In the genomic region with DNA sequence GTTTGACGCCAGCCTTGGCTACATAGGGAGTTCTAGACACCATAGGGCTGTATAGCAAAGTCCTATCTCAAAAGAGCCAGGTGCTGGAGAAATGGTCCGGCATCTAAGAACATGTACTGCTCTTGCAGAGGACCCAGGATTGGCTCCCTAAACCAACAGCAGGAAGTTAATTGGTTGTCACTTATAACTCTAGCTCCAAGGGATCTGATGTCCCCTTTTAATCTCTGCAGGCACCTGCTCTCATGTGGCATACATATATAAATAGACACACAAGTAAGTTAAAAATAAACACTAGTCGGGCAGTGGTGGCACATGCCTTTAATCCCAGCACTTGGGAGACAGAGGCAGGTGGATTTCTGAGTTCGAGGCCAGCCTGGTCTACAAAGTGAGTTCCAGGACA, we compare ENCODE assay signal across 27 mouse cellular contexts. TPM values are rescaled to one million over a fixed set of nuclear protein-coding genes. Genes with fewer than 3 reads are reported as not detected.
DNase-seq lines count a peak whose midpoint lies in the region; ATAC-seq and TF ChIP-seq lines count a peak whose summit lies in the region.
"Had no signal": no experiment of that assay in that cellular context is flagged by ENCODE, and none has a peak within 500 bp of the region (broad histone marks: within the 10 kb centered on the region; RNA-seq: fewer than 3 reads in every experiment).

No protein-coding gene starts in this region.

- no peaks in the 10 kb centered on the region for H3K27me3 ChIP-seq in heart, embryonic 13.5 days (replicated peaks)
- no peaks in the 10 kb centered on the region for H3K27me3 ChIP-seq in heart, postnatal 0 days (ENCODE audit: control insufficient read depth, insufficient read depth, low read length)
- H3K27me3 ChIP-seq: embryonic facial prominence, embryonic 13.5 days; forebrain, embryonic 12.5 days; forebrain, embryonic 15.5 days; hindbrain, embryonic 12.5 days; hindbrain, embryonic 15.5 days had no signal

- TF ChIP-seq CTCF in gastrocnemius, adult 2 months (IDR thresholded peaks at IDR 0.05): no peak
- TF ChIP-seq CTCF in heart, postnatal 0 days (IDR thresholded peaks at IDR 0.05; ENCODE audit: low read depth): no peak

- no peaks in the 10 kb centered on the region for H3K9me3 ChIP-seq in heart, embryonic 13.5 days
- H3K9me3 ChIP-seq in heart, postnatal 0 days (replicated peaks; ENCODE audit: control insufficient read depth, low read length): no peaks in the 10 kb centered on the region
- H3K9me3 ChIP-seq: embryonic facial prominence, embryonic 10.5 days; embryonic facial prominence, embryonic 13.5 days; forebrain, embryonic 12.5 days; forebrain, embryonic 15.5 days; hindbrain, embryonic 12.5 days; hindbrain, embryonic 15.5 days had no signal

- DNase-seq in gastrocnemius, adult 2 months: peak; percentile 46
- no peak for DNase-seq in gastrocnemius, postnatal 25 days
- DNase-seq in heart, postnatal 4 days: no peak
- DNase-seq in heart, postnatal 0 days (ENCODE audit: low spot score): no peak
- DNase-seq in heart, postnatal 36 days: no peak
- DNase-seq in adrenal gland, adult 8-10 months: no peak
- no peak for DNase-seq in cerebellum, adult 11-12 months
- DNase-seq: adrenal gland, postnatal 10 days; adrenal gland, postnatal 36 days; cerebellum, adult 11 months; cerebellum, adult 8-10 months; cerebellum, postnatal 10 days; cerebellum, postnatal 36 days; embryo, embryonic 11 days; gastrocnemius, postnatal 10 days; kidney, adult 2 months had no signal

- no peak overlapping the region for H3K4me2 ChIP-seq in heart, embryonic 13.5 days
- no peak overlapping the region for H3K4me2 ChIP-seq in heart, postnatal 0 days (ENCODE audit: low read depth, low read length)
- H3K4me2 ChIP-seq: embryonic facial prominence, embryonic 13.5 days; forebrain, embryonic 12.5 days; forebrain, embryonic 15.5 days; hindbrain, embryonic 12.5 days; hindbrain, embryonic 15.5 days had no signal

- peak overlapping the region; percentile 14 for H3K4me3 ChIP-seq in gastrocnemius, adult 2 months
- no peak overlapping the region for H3K4me3 ChIP-seq in heart, embryonic 13.5 days
- H3K4me3 ChIP-seq in heart, postnatal 0 days (ENCODE audit: low read depth, low read length): no peak overlapping the region
- H3K4me3 ChIP-seq: embryonic facial prominence, embryonic 10.5 days; embryonic facial prominence, embryonic 13.5 days; erythroblast, embryonic 14.5 days; forebrain, embryonic 12.5 days; forebrain, embryonic 15.5 days; hindbrain, embryonic 12.5 days; hindbrain, embryonic 15.5 days had no signal

- H3K36me3 ChIP-seq in heart, embryonic 13.5 days: peaks cover 75% of the 10 kb centered on the region
- peaks cover 71% of the 10 kb centered on the region for H3K36me3 ChIP-seq in heart, postnatal 0 days (replicated peaks; ENCODE audit: control insufficient read depth, insufficient read depth, low read length)

- TF ChIP-seq EP300 in heart, postnatal 0 days (IDR thresholded peaks at IDR 0.05; ENCODE audit: low read depth): no peak

- no peak overlapping the region for H3K9ac ChIP-seq in heart, embryonic 13.5 days
- H3K9ac ChIP-seq in heart, postnatal 0 days (replicated peaks; ENCODE audit: low read depth, low read length): no peak overlapping the region
- H3K9ac ChIP-seq: embryonic facial prominence, embryonic 13.5 days; forebrain, embryonic 12.5 days; forebrain, embryonic 15.5 days; hindbrain, embryonic 12.5 days; hindbrain, embryonic 15.5 days had no signal

- H3K4me1 ChIP-seq in heart, embryonic 13.5 days: peaks cover 23% of the 10 kb centered on the region
- 0 out of 2 replicates have a peak, but pooled peaks cover 6% of the 10 kb centered on the region for H3K4me1 ChIP-seq in heart, postnatal 0 days (ENCODE audit: control insufficient read depth, insufficient read depth)
- H3K4me1 ChIP-seq: embryonic facial prominence, embryonic 13.5 days; forebrain, embryonic 12.5 days; forebrain, embryonic 15.5 days; hindbrain, embryonic 12.5 days; hindbrain, embryonic 15.5 days had no signal

- intact Hi-C loops in gastrocnemius, adult 2 months (cut with DNase I): no loop called here
- intact Hi-C loops in heart, postnatal 36 days (cut with DNase I): no loop called here

- H3K27ac ChIP-seq in gastrocnemius, adult 2 months: peak overlapping the region; percentile 89
- H3K27ac ChIP-seq in heart, embryonic 13.5 days (replicated peaks): peak overlapping the region; percentile 17; the same call in 1 of the 2 replicates
- H3K27ac ChIP-seq in heart, postnatal 0 days (ENCODE audit: low read depth): peak overlapping the region; percentile 2
- H3K27ac ChIP-seq: embryonic facial prominence, embryonic 10.5 days; embryonic facial prominence, embryonic 13.5 days; forebrain, embryonic 12.5 days; forebrain, embryonic 15.5 days; hindbrain, embryonic 12.5 days; hindbrain, embryonic 15.5 days had no signal

- ATAC-seq in heart, embryonic 13.5 days (ENCODE audit: extremely low read depth, insufficient number of reproducible peaks, low FRiP score, low TSS enrichment): no peak
- ATAC-seq in heart, postnatal 0 days (ENCODE audit: insufficient read depth, low read depth): peak; percentile 40; the same call in 1 of the 2 replicates
- ATAC-seq: activated CD4-positive, CD25-positive, alpha-beta regulatory T cell, adult 4 months; forebrain, embryonic 15.5 days; intestine, postnatal 0 days had no signal

- 61% methylated on average over 4 of the region's 4 CpGs for WGBS in heart, embryonic 13.5 days
- 28% methylated on average over 4 of the region's 4 CpGs for WGBS in heart, postnatal 0 days

RNA-seq across cellular contexts. Expression of a gene that starts 1.6 kb away (rescaled TPM):
- 1 to 10 TPM; 2.5 to 6.1 TPM for total RNA-seq in gastrocnemius, adult 2 months (2021)
- 1 to 10 TPM; 3.2 to 3.9 TPM for total RNA-seq in gastrocnemius, postnatal 25 days (2021)
- 29.5 and 33.1 TPM in 2 replicates for polyA plus RNA-seq in heart, embryonic 13.5 days (2015; fragmentation: Nextera tagmentation; extraction: Ambion mirVana)
- 10 to 100 TPM in 1 of 2 experiments, 1 to 10 TPM in 1; 8.7 to 10.1 TPM for total RNA-seq in heart, postnatal 4 days (2021)
- total RNA-seq in heart, postnatal 0 days (2014; rRNA removed; ENCODE audit: low replicate concordance): 22.7 and 60.5 TPM in 2 replicates
- polyA plus RNA-seq in heart, postnatal 0 days (2015; fragmentation: Nextera tagmentation; extraction: Ambion mirVana): 24.6 TPM in 2 replicates
- total RNA-seq in heart, postnatal 36 days (2021): 10 to 100 TPM; 13.3 to 16.3 TPM
- 10 to 100 TPM; 21.8 to 34.4 (median 28.3) TPM for total RNA-seq in adrenal gland, adult 8-10 months (2022)

RNA-seq across cellular contexts. Expression of a gene that starts 10.9 kb away (rescaled TPM):
- total RNA-seq in gastrocnemius, adult 2 months (2021): under 1 TPM in 1 of 2 experiments, not detected in 1; 0.59 TPM
- not detected for total RNA-seq in gastrocnemius, postnatal 25 days (2021)
- polyA plus RNA-seq in heart, embryonic 13.5 days (2015; fragmentation: Nextera tagmentation; extraction: Ambion mirVana): 21.9 and 119 TPM in 2 replicates
- 1 to 10 TPM; 1.7 to 1.8 TPM for total RNA-seq in heart, postnatal 4 days (2021)
- 14.5 TPM in 1 of 2 replicates, not detected in the other for total RNA-seq in heart, postnatal 0 days (2014; rRNA removed; ENCODE audit: low replicate concordance)
- 4.0 and 4.5 TPM in 2 replicates for polyA plus RNA-seq in heart, postnatal 0 days (2015; fragmentation: Nextera tagmentation; extraction: Ambion mirVana)
- total RNA-seq in heart, postnatal 36 days (2021): 1 to 10 TPM in 1 of 2 experiments, under 1 TPM in 1; 0.75 to 2.0 TPM
- total RNA-seq in adrenal gland, adult 8-10 months (2022): 1 to 10 TPM; 2.0 to 6.4 (median 4.3) TPM
- total RNA-seq: hematopoietic stem cell, adult 5-6 weeks had no signal
- polyA plus RNA-seq: activated CD4-positive, CD25-positive, alpha-beta regulatory T cell, adult 4 months had no signal

RNA-seq across cellular contexts. Expression of a gene that starts 13.5 kb away (rescaled TPM):
- total RNA-seq in gastrocnemius, adult 2 months (2021): 10 to 100 TPM; 43.2 to 56.3 TPM
- total RNA-seq in gastrocnemius, postnatal 25 days (2021): 10 to 100 TPM; 52.0 to 52.5 TPM
- 44.8 and 52.5 TPM in 2 replicates for polyA plus RNA-seq in heart, embryonic 13.5 days (2015; fragmentation: Nextera tagmentation; extraction: Ambion mirVana)
- total RNA-seq in heart, postnatal 4 days (2021): 10 to 100 TPM; 79.9 to 85.2 TPM
- 82.0 and 97.7 TPM in 2 replicates for total RNA-seq in heart, postnatal 0 days (2014; rRNA removed; ENCODE audit: low replicate concordance)
- polyA plus RNA-seq in heart, postnatal 0 days (2015; fragmentation: Nextera tagmentation; extraction: Ambion mirVana): 56.0 and 64.6 TPM in 2 replicates
- 10 to 100 TPM; 81.8 to 82.7 TPM for total RNA-seq in heart, postnatal 36 days (2021)
- 10 to 100 TPM; 39.1 to 49.2 (median 46.0) TPM for total RNA-seq in adrenal gland, adult 8-10 months (2022)

RNA-seq across cellular contexts. Expression of a gene that starts 14.4 kb away (rescaled TPM):
- total RNA-seq in gastrocnemius, adult 2 months (2021): under 1 TPM; 0.15 to 0.73 TPM
- 1 to 10 TPM in 1 of 2 experiments, under 1 TPM in 1; 0.43 to 1.4 TPM for total RNA-seq in gastrocnemius, postnatal 25 days (2021)
- 3.5 and 3.6 TPM in 2 replicates for polyA plus RNA-seq in heart, embryonic 13.5 days (2015; fragmentation: Nextera tagmentation; extraction: Ambion mirVana)
- total RNA-seq in heart, postnatal 4 days (2021): 1 to 10 TPM; 8.2 to 8.7 TPM
- 4.1 and 5.5 TPM in 2 replicates for total RNA-seq in heart, postnatal 0 days (2014; rRNA removed; ENCODE audit: low replicate concordance)
- 3.8 and 3.9 TPM in 2 replicates for polyA plus RNA-seq in heart, postnatal 0 days (2015; fragmentation: Nextera tagmentation; extraction: Ambion mirVana)
- under 1 TPM; 0.50 to 0.92 TPM for total RNA-seq in heart, postnatal 36 days (2021)
- total RNA-seq in adrenal gland, adult 8-10 months (2022): under 1 TPM; 0.46 to 0.80 (median 0.60) TPM
- polyA plus RNA-seq: erythroblast, embryonic 14.5 days had no signal

RNA-seq across cellular contexts. Expression of a gene that starts 15.4 kb away (rescaled TPM):
- 1,000 to 10,000 TPM; 1,014 to 1,063 TPM for total RNA-seq in gastrocnemius, adult 2 months (2021)
- total RNA-seq in gastrocnemius, postnatal 25 days (2021): 1,000 to 10,000 TPM in 1 of 2 experiments, 100 to 1,000 TPM in 1; 872 to 1,009 TPM
- polyA plus RNA-seq in heart, embryonic 13.5 days (2015; fragmentation: Nextera tagmentation; extraction: Ambion mirVana): 424 and 495 TPM in 2 replicates
- total RNA-seq in heart, postnatal 4 days (2021): 100 to 1,000 TPM; 862 to 916 TPM
- total RNA-seq in heart, postnatal 0 days (2014; rRNA removed; ENCODE audit: low replicate concordance): 962 and 1,127 TPM in 2 replicates
- 998 and 1,009 TPM in 2 replicates for polyA plus RNA-seq in heart, postnatal 0 days (2015; fragmentation: Nextera tagmentation; extraction: Ambion mirVana)
- 1,000 to 10,000 TPM; 1,421 to 1,530 TPM for total RNA-seq in heart, postnatal 36 days (2021)
- total RNA-seq in adrenal gland, adult 8-10 months (2022): 100 to 1,000 TPM; 609 to 713 (median 672) TPM

Comparison
In these comparisons a context has a peak if more than half of its experiments do, and no peak if none do; other contexts are left out.
1. H3K27ac ChIP-seq: peak in every context shown above with its lines; median percentile 89 in gastrocnemius, adult 2 months; 17 in heart, embryonic 13.5 days; 2 in heart, postnatal 0 days.